Mouse (Mus musculus): ENCODE data around the gene Cplx3. TPM values are rescaled to one million over a fixed set of nuclear protein-coding genes. Genes with fewer than 3 reads are reported as not detected.

Gene Cplx3
- not detected in 2 replicates for polyA plus RNA-seq (2012; rRNA removed; ENCODE audit: low replicate concordance)

GRCm38 (mm10) chr9:57606139-57606851 is at the start of gene Cplx3:
Cplx3 (minus strand) TSS chr9:57606281.

GRCm38 (mm10) chr9:57653283-57653682 is 47.2 kb upstream of the Cplx3 start, which contains the start of gene Csk:
Csk (minus strand) TSS chr9:57653631.

GRCm38 (mm10) chr9:57620674-57621073 is 14.6 kb upstream of the Cplx3 start, which contains the start of gene Lman1l:
Lman1l (minus strand) TSS chr9:57620774.

GRCm38 (mm10) chr9:57589224-57590126 is 16.6 kb downstream of the Cplx3 start, which contains the start of gene Ulk3:
Ulk3 (plus strand) TSS chr9:57589452.

GRCm38 (mm10) chr9:57560861-57561710 is 45.0 kb downstream of the Cplx3 start, which contains the start of gene Scamp2:
Scamp2 (plus strand) TSS chr9:57560943.

GRCm38 (mm10) chr9:57552139-57552887 is 53.8 kb downstream of the Cplx3 start, which contains the start of gene Mpi:
Mpi (minus strand) TSS chr9:57552763.

Other genes starting within 250 kb of the Cplx3 start
- gene Ppcdc, start 166.2 kb downstream of the Cplx3 start, polyA plus RNA-seq (2012; rRNA removed; ENCODE audit: low replicate concordance), result 17.8 and 25.2 TPM in 2 replicates
- gene Scamp5, start 138.2 kb downstream of the Cplx3 start, polyA plus RNA-seq (2012; rRNA removed; ENCODE audit: low replicate concordance), result 134 and 141 TPM in 2 replicates
- 3.0 and 7.2 TPM in 2 replicates for gene Rpp25, start 102.3 kb downstream of the Cplx3 start, polyA plus RNA-seq (2012; rRNA removed; ENCODE audit: low replicate concordance)
- gene Cox5a, start 85.0 kb downstream of the Cplx3 start, polyA plus RNA-seq (2012; rRNA removed; ENCODE audit: low replicate concordance), result 1,517 and 2,988 TPM in 2 replicates
- 5.5 and 9.4 TPM in 2 replicates for gene Fam219b, start 68.8 kb downstream of the Cplx3 start, polyA plus RNA-seq (2012; rRNA removed; ENCODE audit: low replicate concordance)
- 49.8 and 96.3 TPM in 2 replicates for gene Mpi, start 53.5 kb downstream of the Cplx3 start, polyA plus RNA-seq (2012; rRNA removed; ENCODE audit: low replicate concordance)
- gene Scamp2, start 45.3 kb downstream of the Cplx3 start, polyA plus RNA-seq (2012; rRNA removed; ENCODE audit: low replicate concordance), result 141 and 204 TPM in 2 replicates
- gene Ulk3, start 16.8 kb downstream of the Cplx3 start, polyA plus RNA-seq (2012; rRNA removed; ENCODE audit: low replicate concordance), result 14.0 and 14.6 TPM in 2 replicates
- gene Lman1l, start 14.5 kb upstream of the Cplx3 start, polyA plus RNA-seq (2012; rRNA removed; ENCODE audit: low replicate concordance), result not detected in 2 replicates
- gene Csk, start 47.4 kb upstream of the Cplx3 start, polyA plus RNA-seq (2012; rRNA removed; ENCODE audit: low replicate concordance), result 59.9 and 96.3 TPM in 2 replicates
- 0.60 TPM in 1 of 2 replicates, not detected in the other for gene Cyp1a2, start 77.4 kb upstream of the Cplx3 start, polyA plus RNA-seq (2012; rRNA removed; ENCODE audit: low replicate concordance)
- gene Cyp1a1, start 81.6 kb upstream of the Cplx3 start, polyA plus RNA-seq (2012; rRNA removed; ENCODE audit: low replicate concordance), result 4.5 and 47.1 TPM in 2 replicates
- 6.1 and 6.2 TPM in 2 replicates for gene Edc3, start 102.3 kb upstream of the Cplx3 start, polyA plus RNA-seq (2012; rRNA removed; ENCODE audit: low replicate concordance)
- gene Clk3, start 159.6 kb upstream of the Cplx3 start, polyA plus RNA-seq (2012; rRNA removed; ENCODE audit: low replicate concordance), result 41.9 and 49.1 TPM in 2 replicates
- 7.4 and 7.8 TPM in 2 replicates for gene Arid3b, start 230.5 kb upstream of the Cplx3 start, polyA plus RNA-seq (2012; rRNA removed; ENCODE audit: low replicate concordance)